8 mouse cellular contexts compared by ENCODE assay signal in the genomic region with DNA sequence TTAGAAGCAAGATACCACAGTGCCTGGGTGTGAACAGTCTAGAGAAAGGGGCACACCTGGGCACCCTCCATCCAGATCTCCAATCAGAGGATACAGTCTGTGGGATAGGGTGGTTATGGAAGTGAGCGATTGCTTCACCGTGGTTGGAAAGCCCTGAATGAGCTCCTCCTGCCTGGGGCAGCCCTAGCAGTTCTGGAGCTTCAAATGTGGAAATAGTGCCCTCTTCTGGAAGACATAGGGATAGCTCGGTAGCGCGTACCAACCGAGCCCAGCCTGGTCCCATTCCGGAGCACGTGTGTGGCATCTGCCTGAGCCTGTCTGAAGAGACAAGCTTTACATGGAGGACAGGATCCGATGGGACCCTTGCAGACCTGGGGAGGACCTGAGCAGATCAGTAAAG. TPM values are rescaled to one million over a fixed set of nuclear protein-coding genes. Genes with fewer than 3 reads are reported as not detected.
DNase-seq lines count a peak whose midpoint lies in the region; ATAC-seq lines count a peak whose summit lies in the region.

No protein-coding gene starts in this region.

- H3K9ac ChIP-seq in intestine, embryonic 14.5 days (ENCODE audit: low read length), result no peak overlapping the region

- WGBS in intestine, embryonic 14.5 days, result 6% methylated on average over 9 of the region's 9 CpGs

- no peaks in the 10 kb centered on the region for H3K9me3 ChIP-seq in intestine, embryonic 14.5 days (ENCODE audit: control insufficient read depth, low read length)

- no peak overlapping the region for H3K4me3 ChIP-seq in intestine, embryonic 14.5 days (ENCODE audit: low read depth, low read length)

- peak; percentile 54 for ATAC-seq in intestine, embryonic 14.5 days (replicated peaks; ENCODE audit: low FRiP score, low TSS enrichment, low read depth)
- peak; percentile 90 for ATAC-seq in megakaryocyte-erythroid progenitor cell, adult 5-6 weeks (replicated peaks; ENCODE audit: low FRiP score, low TSS enrichment, poor library complexity, severe bottlenecking)

- intact Hi-C loops in gastrocnemius, postnatal 36 days (cut with DNase I), result loop anchor here (1.0 kb wide), 1 partner anchor 130 kb away; no protein-coding TSS in a partner anchor

- no peaks in the 10 kb centered on the region for H3K4me1 ChIP-seq in intestine, embryonic 14.5 days (replicated peaks; ENCODE audit: control insufficient read depth, insufficient read depth, low read length)

- no peak overlapping the region for H3K27ac ChIP-seq in intestine, embryonic 14.5 days (ENCODE audit: low read depth)

- no peaks in the 10 kb centered on the region for H3K27me3 ChIP-seq in intestine, embryonic 14.5 days (replicated peaks; ENCODE audit: control insufficient read depth, insufficient read depth, low read length)

- H3K4me2 ChIP-seq in intestine, embryonic 14.5 days (ENCODE audit: low read length), result no peak overlapping the region

- no peaks in the 10 kb centered on the region for H3K36me3 ChIP-seq in intestine, embryonic 14.5 days (ENCODE audit: control insufficient read depth, insufficient read depth, low read length)

- DNase-seq in urinary bladder, adult 18-20 months (ENCODE audit: low spot score in 2 of 2), result peak; percentile 41 to 70
- DNase-seq in urinary bladder, postnatal 10 days (ENCODE audit: low spot score), result no peak
- peak; percentile 67 for DNase-seq in embryo, embryonic 11.5 days (ENCODE audit: low read depth, low spot score)
- peak; percentile 52 to 54 for DNase-seq in gastrocnemius, postnatal 36 days
- DNase-seq in intestine, embryonic 14.5 days (ENCODE audit: low spot score), result peak; percentile 83
- DNase-seq in left cerebral cortex, adult 9 months (ENCODE audit: low spot score in 2 of 2), result peak; percentile 35 to 87
- peak; percentile 49 for DNase-seq in right cerebral cortex, postnatal 14 days

RNA-seq across cellular contexts. Expression of gene Grhl1, which starts 28.7 kb away (rescaled TPM):
- total RNA-seq in gastrocnemius, postnatal 36 days (2021), result under 1 TPM; 0.18 to 0.22 TPM
- 0.87 and 1.2 TPM in 2 replicates for polyA plus RNA-seq in intestine, embryonic 14.5 days (2014; fragmentation: Nextera tagmentation; extraction: Ambion mirVana)
- not detected in 2 replicates for total RNA-seq in megakaryocyte-erythroid progenitor cell, adult 5-6 weeks (2014; fragmentation: Nextera tagmentation)
- 0.15 TPM in 1 of 2 replicates, not detected in the other for total RNA-seq in megakaryocyte-erythroid progenitor cell, adult 5-6 weeks (2017)

RNA-seq across cellular contexts. Expression of gene Klf11, which starts 50.3 kb away (rescaled TPM):
- total RNA-seq in gastrocnemius, postnatal 36 days (2021), result 1 to 10 TPM; 7.8 to 8.6 TPM
- 12.5 and 15.2 TPM in 2 replicates for polyA plus RNA-seq in intestine, embryonic 14.5 days (2014; fragmentation: Nextera tagmentation; extraction: Ambion mirVana)
- 10.9 and 16.6 TPM in 2 replicates for total RNA-seq in megakaryocyte-erythroid progenitor cell, adult 5-6 weeks (2014; fragmentation: Nextera tagmentation)
- 15.7 and 18.6 TPM in 2 replicates for total RNA-seq in megakaryocyte-erythroid progenitor cell, adult 5-6 weeks (2017)
